Mouse (Mus musculus): ENCODE results near the gene Col6a3. TPM values are rescaled to one million over a fixed set of nuclear protein-coding genes. Genes with fewer than 3 reads are reported as not detected.

Col6a3 gene
- polyA plus RNA-seq, 1 experiment from 2014 or later: 103 TPM

Other genes starting within 250 kb of the Col6a3 start
- gene Cops8, start 241.0 kb downstream of the Col6a3 start, polyA plus RNA-seq (2014; fragmentation: Nextera tagmentation; extraction: Ambion mirVana): 136 and 151 TPM in 2 replicates
- 0.60 and 0.96 TPM in 2 replicates for gene Mlph, start 71.1 kb upstream of the Col6a3 start, polyA plus RNA-seq (2014; fragmentation: Nextera tagmentation; extraction: Ambion mirVana)
- not detected in 2 replicates for gene Prlh, start 109.1 kb upstream of the Col6a3 start, polyA plus RNA-seq (2014; fragmentation: Nextera tagmentation; extraction: Ambion mirVana)
- 21.2 and 22.8 TPM in 2 replicates for gene Rab17, start 125.7 kb upstream of the Col6a3 start, polyA plus RNA-seq (2014; fragmentation: Nextera tagmentation; extraction: Ambion mirVana)
- gene Lrrfip1, start 154.8 kb upstream of the Col6a3 start, polyA plus RNA-seq (2014; fragmentation: Nextera tagmentation; extraction: Ambion mirVana): 60.4 and 65.3 TPM in 2 replicates

Data from intestine, embryonic 14.5 days (tissue).